Mouse (Mus musculus) megakaryocyte-erythroid progenitor cell, adult 5-6 weeks (primary cell): Measurements from ENCODE around the gene Myo18a. TPM values are rescaled to one million over a fixed set of nuclear protein-coding genes. Genes with fewer than 3 reads are reported as not detected.

ENCODE experiments used
- ATAC-seq: replicated peaks from 2 replicates; pipeline ENCODE4 v1.8.0; 2016; ENCODE audit warnings: mild to moderate bottlenecking, inconsistent platforms; ENCODE audit not compliant: severe bottlenecking, poor library complexity, low FRiP score, low TSS enrichment
- total RNA-seq, 2 experiments: library from RNA; stranded (forward) in 1 of 2; stranded (reverse) in 1 of 2; fragments of 200-1000, 215-1000 nt in 1 of 2; fragments of >200 nt in 1 of 2; fragmentation: Nextera tagmentation in 1 of 2; gene quantifications; 2 replicates each; pipeline ENCODE4 v1.2.3; 2014 to 2017

The Myo18a gene
- total RNA-seq, 2 experiments from 2014 or later: 69.3 to 84.3 TPM

DNA sequence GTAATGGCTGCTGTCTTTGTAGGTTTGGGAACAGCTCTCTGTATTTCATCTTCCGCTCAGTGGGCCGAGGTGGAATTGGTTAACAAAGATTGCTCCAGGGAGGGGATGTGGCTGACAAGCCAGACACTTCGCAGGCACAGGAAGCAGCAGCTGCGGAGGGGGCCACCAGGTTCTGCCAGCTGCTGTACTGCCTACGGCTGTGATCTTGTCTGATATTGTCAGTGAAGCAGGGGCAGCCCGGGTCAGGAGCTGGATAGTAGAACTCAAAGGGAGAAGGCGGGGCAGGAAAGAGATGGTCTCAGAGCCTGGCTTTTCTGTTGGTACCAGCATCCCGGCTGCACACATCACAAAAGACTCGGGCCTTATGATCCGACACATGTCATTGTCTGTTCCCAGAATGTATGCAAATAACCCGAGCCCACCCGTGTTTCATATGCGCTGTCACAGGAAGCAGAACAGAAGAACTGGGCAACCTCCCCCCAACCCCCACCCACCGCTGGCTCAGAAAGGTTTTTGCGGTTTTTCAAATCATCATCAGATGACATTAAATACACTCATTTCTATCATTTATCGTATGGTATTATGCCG lies 124.4 kb downstream of the Myo18a start:
- 0 out of 2 replicates have a peak, but pooled peaks have one; percentile 34 for ATAC-seq

DNA sequence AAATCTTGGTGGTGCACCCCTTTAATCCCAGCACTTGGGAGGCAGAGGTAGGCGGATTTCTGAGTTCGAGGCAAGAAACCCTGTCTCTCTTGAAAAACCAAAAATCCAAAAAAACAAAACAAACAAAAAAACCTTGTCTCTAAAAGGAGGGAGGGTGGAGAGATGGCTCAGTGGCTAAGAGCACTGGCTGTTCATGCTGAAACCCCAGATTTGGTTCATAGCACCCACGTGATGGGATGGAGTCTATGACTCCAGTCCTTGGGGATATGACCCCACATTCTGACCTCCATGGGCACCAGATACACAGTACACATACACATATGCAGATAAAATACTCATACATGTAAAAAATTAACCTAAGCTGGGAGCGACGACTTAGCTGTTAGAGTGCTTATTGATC lies 125.8 kb downstream of the Myo18a start:
- no peak for ATAC-seq

DNA sequence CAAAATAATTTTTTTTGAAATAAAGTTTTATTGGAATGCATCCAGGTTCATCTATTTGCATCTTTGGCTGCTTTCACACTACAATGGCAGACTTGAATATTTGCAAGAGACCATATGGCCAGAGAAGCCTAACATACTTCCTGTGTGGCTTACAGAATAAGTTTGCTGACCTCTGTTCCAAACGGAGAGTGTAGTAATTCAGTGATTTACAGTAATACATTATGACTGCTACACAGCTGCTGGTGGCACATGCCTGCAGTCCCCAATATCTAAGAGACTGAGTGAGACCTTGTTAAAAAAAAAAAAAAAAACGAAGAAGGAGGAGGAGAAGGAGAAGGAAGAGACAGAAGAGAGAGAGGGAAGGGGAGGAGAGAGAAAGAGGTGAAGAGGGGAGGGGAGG lies 126.4 kb downstream of the Myo18a start:
- ATAC-seq: no peak

DNA sequence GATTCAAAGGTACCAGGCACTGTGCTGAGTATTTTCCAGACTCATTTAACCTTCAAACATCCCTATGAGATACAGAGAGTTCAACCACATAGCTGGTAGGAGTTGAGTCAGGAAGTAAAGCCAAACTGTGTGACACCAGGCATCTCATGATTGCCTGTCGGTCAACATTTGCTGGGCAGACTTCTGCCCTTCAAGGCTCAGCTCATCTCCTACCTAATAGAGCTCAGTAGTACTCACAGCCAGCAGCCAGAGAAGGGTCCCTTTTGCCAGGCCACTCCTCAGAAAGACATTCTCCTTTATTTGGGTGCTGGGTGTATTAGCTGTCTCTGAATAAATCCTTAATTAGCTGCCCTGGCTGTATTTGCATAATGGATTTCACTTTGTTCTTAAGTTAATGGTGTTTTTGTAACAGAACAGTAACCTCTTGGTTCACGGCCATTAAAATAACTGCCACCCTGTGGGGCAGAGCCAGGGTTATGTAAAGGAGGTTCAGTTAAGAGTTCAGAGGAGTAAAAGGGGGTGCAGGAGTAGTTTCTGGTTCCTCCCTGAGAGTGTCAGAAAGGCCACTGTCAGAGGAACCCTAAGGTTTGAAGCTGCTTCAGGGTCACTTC lies 127.7 kb downstream of the Myo18a start:
- ATAC-seq: no peak

DNA sequence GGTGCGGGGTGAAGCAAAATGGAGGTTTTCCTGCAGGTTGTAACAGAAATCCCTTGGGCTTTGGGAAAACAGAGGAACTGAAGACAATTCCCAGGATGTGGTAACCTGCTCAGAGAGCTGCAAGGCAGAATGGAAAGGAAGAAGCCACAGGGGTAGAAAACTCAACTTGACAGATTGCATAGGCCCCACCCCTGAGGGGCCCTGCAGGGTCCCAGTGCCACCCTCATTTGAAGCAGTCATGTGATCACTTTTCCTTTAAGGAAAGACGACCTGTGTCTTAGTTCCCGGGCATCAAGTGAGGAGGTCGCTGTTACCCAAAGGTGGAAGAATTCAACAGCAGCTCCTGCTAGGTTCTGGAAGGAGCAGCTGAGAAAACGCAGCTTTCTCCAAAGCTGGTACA lies 129.8 kb downstream of the Myo18a start:
- no peak for ATAC-seq

DNA sequence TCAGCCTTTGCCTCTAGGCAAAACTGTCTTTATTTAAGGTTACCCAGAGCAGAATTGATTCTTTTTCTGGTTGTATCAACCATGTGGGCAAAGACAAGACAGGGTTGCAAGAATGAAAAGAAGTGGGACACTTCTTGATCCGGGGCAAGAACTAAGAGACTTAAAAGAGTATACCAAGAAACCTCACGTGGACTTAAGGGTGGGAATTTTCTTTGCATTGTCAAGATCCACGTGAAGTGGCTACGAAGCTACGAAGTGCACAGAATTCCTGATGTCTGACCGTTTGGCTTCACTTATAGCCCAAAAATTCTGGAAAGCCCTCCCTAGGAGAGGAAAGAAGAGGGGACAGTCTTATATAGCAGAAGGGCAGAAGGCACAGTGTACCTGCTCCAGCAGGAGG lies 130.2 kb downstream of the Myo18a start:
- ATAC-seq: no peak

DNA sequence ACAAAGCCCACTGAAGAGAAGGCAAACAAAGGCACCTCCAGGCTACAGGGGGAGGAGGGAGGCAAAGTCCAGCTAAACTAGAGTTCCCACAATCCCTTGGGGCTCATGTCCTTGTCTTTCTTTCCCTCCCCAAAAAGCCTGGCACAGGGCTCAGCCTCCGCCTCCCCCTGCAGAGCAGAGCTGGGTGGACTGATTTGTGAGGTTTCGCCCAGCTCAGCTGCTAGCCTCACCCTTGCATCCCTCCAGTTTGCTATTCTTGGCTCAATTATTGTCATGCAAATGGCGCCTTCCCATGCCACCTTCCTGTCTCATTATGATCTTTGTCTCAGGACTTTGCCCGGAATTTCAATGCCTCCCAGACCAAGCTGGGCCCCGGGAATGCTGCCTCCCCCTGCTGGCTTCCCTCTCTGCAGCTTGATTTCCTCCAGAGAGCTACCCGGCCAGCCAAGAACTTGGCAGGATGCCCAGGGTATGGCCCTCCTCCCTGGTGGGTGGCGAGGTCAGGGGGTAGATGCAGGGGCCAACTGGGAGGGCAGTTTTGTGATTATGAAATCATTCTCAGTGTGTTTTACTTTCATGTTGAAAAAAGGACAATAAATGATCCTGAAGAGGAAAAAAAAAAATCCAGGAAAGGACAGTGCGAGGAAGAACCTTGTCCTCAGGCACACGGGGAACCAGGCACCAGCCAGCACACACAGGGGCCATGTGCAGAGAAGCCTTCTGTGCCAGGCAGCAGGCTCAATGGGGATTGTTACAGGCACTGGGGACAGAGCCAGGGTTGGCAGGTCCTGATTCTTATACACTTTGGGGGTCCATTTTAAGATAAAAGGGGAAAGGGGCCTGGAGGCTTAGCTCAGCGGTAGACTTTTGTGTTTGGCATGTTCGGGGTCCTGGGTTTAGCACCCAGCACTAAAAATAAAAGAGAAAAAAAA lies 131.0 kb downstream of the Myo18a start, which contains the start of gene Pipox:
Gene Pipox (minus strand): TSS at position 310 of the 932 bp plus-strand sequence.
- ATAC-seq: no peak

DNA sequence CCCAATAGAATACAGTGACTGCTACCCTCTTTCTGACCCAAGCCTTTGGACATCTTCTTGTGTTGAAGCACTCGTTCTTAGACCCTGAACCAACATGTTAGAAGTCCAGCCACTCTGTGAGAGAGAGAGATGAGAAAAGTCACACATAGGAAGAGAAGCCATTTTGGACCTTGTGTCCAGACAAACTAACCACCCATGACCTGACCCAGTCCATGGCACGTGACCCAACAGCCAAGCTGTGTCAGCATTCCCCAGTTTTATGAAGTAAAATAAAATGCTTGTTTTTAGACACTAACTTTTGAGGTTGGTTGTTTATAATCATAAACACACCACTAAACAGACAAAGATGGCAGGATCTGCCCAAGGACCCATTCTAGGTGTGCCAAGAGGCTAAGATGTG lies 131.9 kb downstream of the Myo18a start:
- no peak for ATAC-seq

DNA sequence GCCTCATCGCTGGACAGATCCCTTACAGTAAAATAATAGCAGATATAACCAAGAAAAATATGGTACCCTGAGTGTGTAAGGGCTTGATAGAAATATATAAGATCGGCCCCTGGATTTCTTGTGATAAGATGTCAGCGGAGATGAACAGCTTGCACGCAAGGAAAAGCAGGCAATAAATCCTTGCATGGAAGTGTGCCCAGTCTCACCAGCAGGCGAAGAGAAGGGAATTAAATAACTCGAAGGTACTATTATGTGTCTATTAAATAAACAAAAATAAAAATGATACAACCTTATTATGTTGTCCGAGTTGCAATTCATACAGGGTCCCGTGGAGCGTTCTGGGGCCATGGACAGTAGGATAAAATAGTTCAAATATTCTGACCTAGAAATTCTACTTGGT lies 133.0 kb downstream of the Myo18a start:
- ATAC-seq: no peak

DNA sequence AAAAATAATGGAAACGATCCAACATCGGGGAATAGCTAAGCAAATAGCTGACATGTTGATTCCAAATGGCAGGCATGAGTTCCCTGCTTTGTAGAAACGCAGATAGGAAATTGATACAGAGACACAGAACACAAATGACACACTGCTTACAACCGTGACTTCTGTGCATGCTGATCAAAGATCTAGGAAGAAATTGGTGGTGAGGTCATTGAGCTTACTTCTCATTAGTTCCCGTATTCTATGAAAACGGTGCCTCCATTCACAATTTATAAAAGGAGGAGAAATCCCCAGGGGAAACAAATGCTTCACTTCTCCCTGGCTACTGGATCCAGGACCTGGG lies 133.4 kb downstream of the Myo18a start:
- ATAC-seq: no peak

DNA sequence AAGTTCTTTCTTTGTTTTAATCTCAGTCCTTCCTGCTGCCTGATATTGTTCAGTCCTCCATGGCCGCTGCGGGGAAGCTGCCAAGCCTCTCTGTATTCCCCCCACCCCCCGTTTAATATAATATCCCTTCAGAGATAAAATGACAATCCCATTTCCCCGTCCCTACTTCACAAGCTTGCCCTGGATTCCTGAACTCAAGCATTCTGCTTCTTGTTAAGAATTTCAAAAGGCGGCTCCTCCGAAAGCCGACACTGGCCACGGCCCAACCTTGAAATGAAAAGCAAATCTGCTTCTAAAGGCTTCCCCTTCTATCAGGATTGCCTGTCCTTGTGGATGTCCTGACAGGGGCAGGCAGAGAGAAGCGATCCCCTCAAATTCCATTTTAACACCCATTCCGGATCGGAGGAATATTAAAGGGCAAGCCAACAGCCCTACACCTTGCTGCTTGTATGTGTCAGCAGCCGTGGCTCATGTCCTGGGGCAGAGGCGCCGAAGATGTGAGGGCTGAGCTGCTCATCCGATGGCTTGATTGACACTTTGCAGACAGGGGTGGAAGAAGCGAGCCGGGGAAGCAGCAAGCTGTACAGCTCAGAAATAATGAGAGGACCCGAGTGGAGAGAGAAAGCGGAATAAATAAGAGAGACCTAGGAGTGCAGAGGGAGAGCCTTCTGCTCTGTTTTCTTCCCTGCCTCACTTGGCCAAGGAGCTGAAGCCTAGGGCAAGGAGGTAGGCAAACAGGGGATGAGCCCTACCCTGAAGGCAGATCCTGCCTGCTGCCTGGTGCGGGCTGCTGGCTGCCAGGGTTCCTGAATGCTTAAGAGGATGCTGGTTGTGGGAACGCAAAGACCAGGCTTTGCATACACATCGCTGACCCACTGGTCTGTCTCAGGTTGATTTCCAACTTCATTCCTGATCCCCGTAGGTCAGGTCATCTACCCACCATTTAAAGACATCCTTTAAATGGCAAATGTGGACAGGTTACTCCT lies 134.1 kb downstream of the Myo18a start:
- ATAC-seq: no peak

DNA sequence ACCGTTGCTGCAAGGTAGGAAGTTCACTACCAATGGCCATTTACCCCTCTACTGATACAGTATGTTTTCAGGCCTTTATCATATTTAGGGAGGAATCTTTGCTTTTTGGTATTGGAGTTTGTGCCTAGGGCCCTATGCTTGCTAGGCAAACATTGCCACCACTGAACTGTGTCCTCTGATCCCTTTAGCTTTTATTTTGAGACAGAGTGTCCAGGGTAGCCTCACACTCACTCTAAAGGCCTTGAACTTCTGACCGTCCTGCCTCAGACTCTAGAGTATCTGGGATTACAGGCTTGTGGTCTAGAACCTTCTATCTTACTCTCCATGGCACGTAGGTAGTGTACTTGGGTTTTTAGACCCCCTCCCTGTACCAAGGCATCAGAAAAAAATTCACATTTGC lies 137.1 kb downstream of the Myo18a start:
- no peak for ATAC-seq

DNA sequence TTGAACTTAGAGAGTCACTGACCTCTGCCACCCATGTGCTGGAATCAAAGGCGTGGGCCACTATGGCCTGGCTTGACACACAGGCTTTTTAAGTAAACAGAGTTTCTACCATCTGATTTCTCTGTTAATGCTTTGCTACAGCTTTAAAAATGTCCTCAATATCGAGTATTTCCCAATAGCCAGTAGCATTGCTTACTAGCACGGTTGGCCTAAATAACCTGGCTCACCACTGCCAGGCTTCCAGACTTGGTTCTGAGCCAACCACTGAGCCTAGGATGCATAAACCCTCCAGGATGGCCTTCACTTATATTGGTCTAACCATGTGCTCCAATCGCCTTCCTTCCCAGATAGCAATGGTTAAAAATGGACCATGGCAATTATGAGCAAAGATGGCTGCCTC lies 137.7 kb downstream of the Myo18a start:
- no peak for ATAC-seq

DNA sequence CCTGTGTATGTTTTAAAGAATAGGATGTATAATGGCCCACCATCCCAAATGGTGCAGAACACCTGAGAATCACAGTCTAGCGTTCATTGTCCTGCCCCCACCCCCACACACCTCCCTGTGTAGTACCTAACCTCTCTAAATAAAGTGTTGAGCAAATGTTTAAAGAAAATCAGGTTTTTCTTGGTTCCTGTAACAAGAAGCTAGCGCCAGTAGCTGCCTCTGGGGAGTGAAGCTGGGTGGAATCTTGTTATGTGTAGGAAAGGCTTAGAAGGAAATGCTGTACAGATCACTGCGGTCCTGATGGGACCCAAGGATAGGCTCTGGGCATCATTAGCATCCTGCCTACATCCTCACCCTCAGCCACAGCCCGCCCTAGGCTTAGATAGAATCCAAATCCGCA lies 138.3 kb downstream of the Myo18a start:
- ATAC-seq: no peak

DNA sequence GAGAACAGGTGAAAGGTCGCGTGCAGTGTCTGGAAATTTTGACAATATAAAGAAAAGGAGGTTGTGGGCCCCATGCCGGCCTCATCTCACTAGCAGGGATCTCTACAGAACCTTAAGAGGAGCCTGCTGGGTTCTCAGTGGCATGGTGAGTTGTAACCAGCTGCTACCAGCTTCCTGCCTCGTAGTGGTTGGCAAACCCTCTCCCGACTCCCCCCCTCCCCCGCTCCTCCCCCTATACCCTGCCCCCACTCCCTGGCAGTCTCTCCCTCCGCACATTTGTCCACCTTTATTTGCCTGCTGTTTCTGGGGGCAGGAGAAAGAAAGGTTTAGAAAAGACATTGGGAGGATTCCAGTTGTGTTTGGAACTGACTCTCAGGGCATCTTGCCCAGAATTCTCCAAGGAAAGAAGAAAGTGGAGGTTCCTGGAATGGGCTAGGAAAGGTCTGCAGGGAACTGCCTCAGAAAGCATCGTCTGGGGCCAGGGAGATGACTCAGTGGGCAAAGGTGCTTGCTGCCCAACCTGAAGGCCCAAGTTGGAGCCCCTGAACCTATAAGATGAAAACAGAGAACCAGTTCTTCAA lies 138.8 kb downstream of the Myo18a start:
- ATAC-seq: no peak

DNA sequence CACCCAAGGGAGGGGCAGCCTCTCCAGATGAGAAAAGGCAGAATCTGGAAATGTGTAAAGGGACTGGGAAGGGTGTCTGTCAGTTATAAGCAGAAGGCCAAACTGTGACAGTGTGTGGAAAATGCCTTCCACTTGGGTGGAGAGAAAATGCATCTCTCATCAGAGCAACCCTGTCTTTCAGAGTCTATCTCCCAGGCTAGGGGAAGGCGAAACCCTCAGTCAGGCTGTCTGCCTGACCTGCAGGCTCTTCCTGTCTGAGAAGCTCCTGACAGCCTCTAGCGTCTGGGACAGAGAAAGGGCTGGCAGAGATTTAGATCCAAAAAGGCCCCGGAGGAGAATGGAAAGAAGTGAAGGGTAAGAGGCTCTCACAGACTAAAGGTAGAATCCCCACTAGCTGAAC lies 140.7 kb downstream of the Myo18a start:
- ATAC-seq: no peak

DNA sequence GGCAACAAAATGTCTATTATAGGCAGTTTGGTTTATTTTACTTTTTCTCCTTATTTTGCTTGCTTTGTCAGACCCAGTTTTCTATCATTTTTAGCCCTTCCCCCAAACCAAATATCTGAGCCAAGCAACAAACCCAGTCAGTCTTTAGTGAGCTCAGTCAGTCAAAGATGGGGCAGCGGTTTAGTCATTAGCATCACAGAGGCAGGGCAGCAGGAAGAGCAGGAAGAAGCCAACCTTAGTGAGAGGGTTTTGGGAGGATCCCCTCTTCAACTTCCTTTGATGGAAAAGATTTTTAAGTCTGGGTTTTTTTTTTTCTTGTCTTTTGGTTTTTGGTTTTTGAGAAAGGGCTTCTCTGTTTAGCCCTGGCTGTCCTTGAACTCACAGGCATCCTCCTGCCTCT lies 141.7 kb downstream of the Myo18a start:
- ATAC-seq: no peak

DNA sequence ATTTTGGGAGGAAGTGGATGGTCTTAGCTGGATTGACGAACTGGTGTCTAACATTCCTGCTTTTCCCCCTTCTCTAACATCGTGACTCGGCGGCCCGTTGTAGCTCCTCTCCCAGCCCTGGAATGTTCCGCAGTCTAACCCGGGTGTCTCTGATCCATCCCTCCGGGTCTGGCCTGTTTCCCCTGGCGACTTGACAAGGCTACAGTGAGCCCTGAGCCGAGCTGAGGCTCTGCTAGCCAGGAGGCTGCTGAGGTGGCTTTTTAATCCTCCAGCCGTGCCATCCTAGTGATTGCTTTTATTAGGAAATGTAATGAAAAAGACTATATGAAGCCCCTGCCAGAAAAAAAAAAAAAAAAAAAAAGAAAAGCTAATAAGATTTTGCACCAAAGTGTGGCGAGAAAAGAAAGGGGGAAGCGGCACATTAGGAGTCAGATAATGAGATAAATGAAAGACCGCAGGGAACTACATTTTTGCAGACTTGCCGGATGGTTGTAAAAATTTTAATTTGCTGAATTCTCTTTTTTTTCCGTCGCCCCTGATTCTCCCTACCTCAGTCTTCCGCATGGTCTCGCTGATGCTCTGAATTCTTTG lies 143.1 kb downstream of the Myo18a start:
- no peak for ATAC-seq

DNA sequence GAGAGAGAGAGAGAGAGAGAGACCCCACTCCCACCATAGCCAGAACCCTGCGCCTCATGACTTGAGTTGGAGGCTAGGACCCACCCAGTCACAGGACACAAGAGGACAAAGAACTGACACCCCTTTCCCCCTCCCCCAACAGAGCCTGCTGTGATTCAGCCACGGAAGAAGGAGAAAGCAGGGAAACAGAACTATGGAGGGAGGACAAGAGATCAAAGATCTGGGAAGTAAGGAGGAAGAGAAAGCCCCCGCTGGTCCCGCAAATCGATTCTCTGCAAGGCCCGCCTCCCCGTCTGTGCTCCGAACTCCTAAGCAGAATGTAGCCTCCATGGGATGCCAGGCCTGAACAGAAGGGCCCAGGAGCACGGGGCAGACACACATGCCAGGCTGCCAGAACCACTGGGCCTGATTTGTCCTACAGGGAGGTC lies 143.7 kb downstream of the Myo18a start:
- no peak for ATAC-seq
